Mouse (Mus musculus) midbrain, embryonic 11.5 days (tissue): ENCODE measurements around the gene Mapk10. TPM values are rescaled to one million over a fixed set of nuclear protein-coding genes. Genes with fewer than 3 reads are reported as not detected.
A peak's percentile ranks its signal among the peaks of the same experiment; 100 is the strongest.

Experiments
- ATAC-seq: fragments of 200-750 bp; cut with Nextera tagmentation; 2 replicates; pipeline ENCODE4 v1.8.0; 2017; ENCODE audit warnings: moderate TSS enrichment, moderate library complexity; ENCODE audit not compliant: low FRiP score
- DNase-seq: peaks from one replicate; pipeline ENCODE4 v3.0.0; 2015; ENCODE audit warnings: low spot score; ENCODE audit errors: missing footprints
- H3K27ac ChIP-seq: fragments of 300-500 bp; sonication (generic); 2 replicates; pipeline ENCODE4 v1.5.1; 2014; ENCODE audit warnings: low read depth, low read length
- H3K27me3 ChIP-seq: fragments of 300-500 bp; sonication (generic); 2 replicates; pipeline ENCODE4 v1.6.1; 2014; ENCODE audit warnings: mild to moderate bottlenecking, low read length, moderate library complexity, mixed read lengths; ENCODE audit not compliant: control insufficient read depth, insufficient read depth
- H3K36me3 ChIP-seq: fragments of 300-500 bp; sonication (generic); 2 replicates; pipeline ENCODE4 v1.6.1; 2014; ENCODE audit warnings: mild to moderate bottlenecking, low read length, moderate library complexity, mixed read lengths; ENCODE audit not compliant: control insufficient read depth, insufficient read depth
- H3K4me1 ChIP-seq: fragments of 300-500 bp; sonication (generic); 2 replicates; pipeline ENCODE4 v1.6.1; 2014; ENCODE audit warnings: low read length; ENCODE audit not compliant: control insufficient read depth, insufficient read depth
- H3K4me2 ChIP-seq: fragments of 300-500 bp; sonication (generic); 2 replicates; pipeline ENCODE4 v1.6.1; 2014; ENCODE audit warnings: mild to moderate bottlenecking, moderate library complexity
- H3K4me3 ChIP-seq: fragments of 300-500 bp; sonication (generic); 2 replicates; pipeline ENCODE4 v1.5.1; 2014; ENCODE audit warnings: low read depth, low read length
- H3K9ac ChIP-seq: fragments of 300-500 bp; sonication (generic); 2 replicates; pipeline ENCODE4 v1.6.1; 2014; ENCODE audit warnings: low read length
- H3K9me3 ChIP-seq: fragments of 300-500 bp; sonication (generic); 2 replicates; pipeline ENCODE4 v1.6.1; 2016; ENCODE audit warnings: low read length; ENCODE audit not compliant: control insufficient read depth
- WGBS: fragments of 180-500 bp; shearing (Covaris S2); extraction: QIAGEN DNeasy Blood & Tissue Kit; methylation state at CpG from one replicate; pipeline ENCODE4 v1.1.7; 2014; 5-methylcytosine and 5-hydroxymethylcytosine counted together
- polyA plus RNA-seq: library from polyadenylated mRNA; unstranded; fragments of >200 nt; fragmentation: Nextera tagmentation; extraction: Ambion mirVana; gene quantifications from 2 replicates; pipeline ENCODE4 v1.2.1, GENCODE M21; 2014

Mapk10 gene
- polyA plus RNA-seq, 1 experiment from 2014 or later = 47.6 TPM

DNA sequence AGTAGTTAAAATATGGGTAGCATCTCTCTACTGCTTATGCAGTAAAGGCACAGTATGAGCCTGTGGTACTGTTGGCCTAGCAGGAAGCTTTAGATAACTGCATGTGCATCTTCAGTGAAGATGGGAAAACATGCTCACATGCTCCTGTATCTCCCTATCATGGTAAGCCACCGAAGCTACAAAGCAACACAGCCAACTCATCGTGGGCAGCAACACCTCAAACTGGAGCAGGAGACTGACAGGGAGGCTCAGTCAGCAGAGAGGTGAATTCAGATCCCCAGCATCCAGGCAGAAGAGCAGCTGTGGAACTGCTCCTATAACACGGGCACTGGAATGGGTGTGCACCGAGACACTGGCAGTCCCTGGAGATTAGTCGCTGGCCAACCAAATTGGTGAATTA lies 191.0 kb downstream of the Mapk10 start:
- Histone ChIP-seq H3K9me3 (no peaks in the 10 kb centered on the region), H3K4me2 (no peak overlapping the region), H3K9ac (no peak overlapping the region), H3K27ac (no peak overlapping the region), H3K27me3 (no peaks in the 10 kb centered on the region), H3K36me3 (no peaks in the 10 kb centered on the region), H3K4me1 (peaks cover 10% of the 10 kb centered on the region; the same call in 1 of the 2 replicates), H3K4me3 (no peak overlapping the region)
- WGBS = 85% methylated on average over 5 of the region's 5 CpGs
- ATAC-seq (no peak), DNase-seq (no peak)

DNA sequence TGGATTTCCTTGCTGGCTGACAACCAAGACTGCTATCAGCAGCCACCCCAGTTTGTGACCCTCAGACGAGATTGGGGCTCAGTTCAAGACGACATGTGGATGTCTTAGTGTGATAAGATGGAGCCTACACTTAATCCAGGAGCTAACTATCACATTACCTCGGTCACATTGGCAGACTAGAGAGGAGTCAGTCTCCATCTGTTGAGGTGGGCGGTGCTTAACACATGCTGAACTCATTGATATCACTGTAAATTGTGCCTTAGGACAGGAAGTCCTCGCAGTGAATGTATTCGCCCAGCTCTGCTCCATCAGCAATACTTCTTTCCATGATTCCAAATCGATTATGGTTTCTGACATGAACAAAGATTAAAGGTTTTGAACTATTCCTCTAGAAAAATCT lies 193.5 kb downstream of the Mapk10 start:
- Histone ChIP-seq H3K9me3 (no peaks in the 10 kb centered on the region), H3K36me3 (no peaks in the 10 kb centered on the region)
- ATAC-seq = no peak

DNA sequence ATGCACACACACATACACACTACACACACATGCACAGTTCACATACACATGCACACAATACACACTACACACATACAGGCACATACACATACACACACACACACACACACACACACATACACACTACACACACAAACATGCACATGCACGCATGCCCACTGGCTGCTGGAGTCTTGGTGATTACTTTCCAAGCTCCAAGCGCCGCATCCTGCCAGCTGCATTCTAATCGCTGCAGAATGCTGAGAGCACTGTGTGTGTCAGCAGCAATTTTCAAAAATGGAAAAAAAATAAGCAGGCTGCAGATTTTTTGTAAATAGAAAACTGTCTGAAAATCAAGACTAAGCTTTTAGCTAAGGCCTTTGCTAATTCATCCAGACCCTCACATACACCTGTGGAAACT lies 196.8 kb downstream of the Mapk10 start:
- no peak overlapping the region for H3K9ac ChIP-seq
- no peak for DNase-seq
- no peaks in the 10 kb centered on the region for H3K36me3 ChIP-seq
- ATAC-seq = no peak
- no peaks in the 10 kb centered on the region for H3K27me3 ChIP-seq
- H3K27ac ChIP-seq = no peak overlapping the region
- no peak overlapping the region for H3K4me2 ChIP-seq
- no peaks in the 10 kb centered on the region for H3K9me3 ChIP-seq
- WGBS = 92% methylated on average over 4 of the region's 4 CpGs
- H3K4me3 ChIP-seq = no peak overlapping the region
- peaks cover 4% of the 10 kb centered on the region; the same call in 1 of the 2 replicates for H3K4me1 ChIP-seq

More for the DNA sequence above, 193.5 kb downstream of the Mapk10 start:
- H3K27me3 ChIP-seq = no peaks in the 10 kb centered on the region
- WGBS = 95% methylated on average over 7 of the region's 7 CpGs
- H3K9ac ChIP-seq = no peak overlapping the region
- peaks cover 10% of the 10 kb centered on the region; the same call in 1 of the 2 replicates for H3K4me1 ChIP-seq
- no peak overlapping the region for H3K4me2 ChIP-seq
- H3K27ac ChIP-seq = no peak overlapping the region
- no peak for DNase-seq
- no peak overlapping the region for H3K4me3 ChIP-seq

DNA sequence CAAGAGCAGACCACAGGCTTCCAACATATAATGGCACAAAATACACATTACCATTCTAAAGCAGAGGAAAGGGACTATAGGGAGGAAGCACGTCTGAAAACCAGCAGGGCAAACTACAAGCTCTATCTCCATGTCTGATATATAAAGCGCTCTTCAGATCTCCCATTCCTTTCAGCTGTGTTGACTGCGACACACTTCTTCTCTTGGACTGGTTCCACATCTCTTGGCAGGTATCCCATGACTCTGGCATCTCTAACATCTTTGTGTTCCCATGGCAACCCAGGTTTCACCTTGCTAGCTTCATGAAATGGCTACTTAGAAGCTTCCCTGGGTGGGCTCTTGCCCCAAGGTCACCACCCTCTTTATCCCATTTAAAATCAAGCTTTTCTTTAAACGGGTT lies 202.2 kb downstream of the Mapk10 start:
- H3K4me3 ChIP-seq = no peak overlapping the region
- no peaks in the 10 kb centered on the region for H3K27me3 ChIP-seq
- H3K36me3 ChIP-seq = no peaks in the 10 kb centered on the region
- H3K27ac ChIP-seq = no peak overlapping the region
- H3K4me1 ChIP-seq = no peaks in the 10 kb centered on the region
- H3K9ac ChIP-seq = no peak overlapping the region
- ATAC-seq = no peak
- H3K9me3 ChIP-seq = no peaks in the 10 kb centered on the region
- 87% methylated on average over 4 of the region's 4 CpGs for WGBS
- no peak overlapping the region for H3K4me2 ChIP-seq
- DNase-seq = no peak

DNA sequence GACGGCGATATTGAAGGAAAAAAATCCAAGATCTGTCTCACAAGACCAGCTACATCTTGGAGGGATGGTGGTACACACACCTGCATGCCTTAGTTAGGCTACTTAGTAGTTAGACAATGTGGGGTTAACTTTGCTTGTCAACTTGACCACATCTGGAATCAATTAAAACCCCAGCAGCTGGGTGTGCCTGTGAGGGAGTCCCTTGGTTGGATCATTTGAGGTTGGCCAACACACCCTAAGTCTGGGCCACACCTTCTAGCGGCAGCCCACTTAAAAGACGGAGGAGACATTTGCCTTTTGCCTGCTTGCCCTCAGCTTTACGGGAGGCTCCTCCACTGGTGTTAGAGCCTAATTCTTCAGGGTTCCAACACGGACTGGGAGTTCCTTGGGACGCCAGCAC lies 209.0 kb downstream of the Mapk10 start:
- WGBS = 70% methylated on average over 7 of the region's 7 CpGs
- Histone ChIP-seq H3K27me3 (no peaks in the 10 kb centered on the region), H3K36me3 (no peaks in the 10 kb centered on the region), H3K27ac (no peak overlapping the region), H3K4me3 (no peak overlapping the region), H3K4me2 (no peak overlapping the region), H3K9me3 (no peaks in the 10 kb centered on the region), H3K9ac (no peak overlapping the region), H3K4me1 (no peaks in the 10 kb centered on the region)
- ATAC-seq = no peak
- DNase-seq = peak; percentile 51

DNA sequence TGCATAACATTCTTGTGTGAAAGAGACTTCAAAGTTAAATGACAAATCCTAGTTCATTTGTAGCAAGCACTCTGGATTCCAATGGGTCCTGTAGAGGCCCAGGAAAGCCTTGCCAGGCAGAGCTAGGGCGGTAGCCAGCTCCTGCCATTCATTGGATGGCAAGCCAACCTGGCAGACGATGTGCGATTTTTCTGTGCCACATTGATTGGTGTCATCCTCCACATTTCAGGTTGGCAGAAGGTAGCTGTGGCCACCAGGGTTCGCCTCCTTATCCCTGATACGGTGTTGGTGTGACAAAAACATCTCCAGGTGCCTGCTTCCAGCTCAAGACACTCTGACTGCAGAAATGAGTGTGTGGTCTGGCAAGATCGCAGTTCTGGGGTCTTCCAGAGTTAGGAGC lies 210.6 kb downstream of the Mapk10 start:
- ATAC-seq (no peak), DNase-seq (no peak)
- Histone ChIP-seq H3K9me3 (no peaks in the 10 kb centered on the region), H3K4me2 (no peak overlapping the region), H3K4me3 (no peak overlapping the region), H3K9ac (no peak overlapping the region), H3K27me3 (no peaks in the 10 kb centered on the region), H3K36me3 (no peaks in the 10 kb centered on the region), H3K4me1 (no peaks in the 10 kb centered on the region), H3K27ac (no peak overlapping the region)
- 93% methylated on average over 6 of the region's 6 CpGs for whole genome bisulfite sequencing

DNA sequence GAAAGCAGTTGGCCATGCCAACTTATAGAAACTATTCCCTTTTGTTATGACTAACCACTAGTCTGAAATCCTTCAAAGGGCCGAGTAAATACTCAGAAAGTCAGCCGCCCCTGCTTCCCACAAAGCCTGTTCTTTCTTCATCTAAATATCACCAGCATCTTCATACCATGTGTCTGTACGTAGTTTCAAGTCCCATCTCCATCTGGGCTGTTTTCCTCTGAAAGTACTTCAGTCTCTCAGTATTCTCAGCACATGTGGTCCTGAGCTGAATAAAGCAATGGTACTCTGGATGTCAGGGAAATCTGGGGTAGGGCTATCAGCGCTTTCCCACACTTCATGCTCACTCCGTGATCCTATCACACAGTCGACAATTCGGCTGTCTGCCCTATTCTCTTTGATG lies 212.6 kb downstream of the Mapk10 start:
- DNase-seq = no peak
- H3K9me3 ChIP-seq = no peaks in the 10 kb centered on the region
- H3K4me2 ChIP-seq = no peak overlapping the region
- H3K9ac ChIP-seq = no peak overlapping the region
- H3K27me3 ChIP-seq = no peaks in the 10 kb centered on the region
- 78% methylated on average over 7 of the region's 7 CpGs for WGBS
- no peaks in the 10 kb centered on the region for H3K4me1 ChIP-seq
- no peak overlapping the region for H3K4me3 ChIP-seq
- ATAC-seq = no peak
- no peaks in the 10 kb centered on the region for H3K36me3 ChIP-seq
- no peak overlapping the region for H3K27ac ChIP-seq

DNA sequence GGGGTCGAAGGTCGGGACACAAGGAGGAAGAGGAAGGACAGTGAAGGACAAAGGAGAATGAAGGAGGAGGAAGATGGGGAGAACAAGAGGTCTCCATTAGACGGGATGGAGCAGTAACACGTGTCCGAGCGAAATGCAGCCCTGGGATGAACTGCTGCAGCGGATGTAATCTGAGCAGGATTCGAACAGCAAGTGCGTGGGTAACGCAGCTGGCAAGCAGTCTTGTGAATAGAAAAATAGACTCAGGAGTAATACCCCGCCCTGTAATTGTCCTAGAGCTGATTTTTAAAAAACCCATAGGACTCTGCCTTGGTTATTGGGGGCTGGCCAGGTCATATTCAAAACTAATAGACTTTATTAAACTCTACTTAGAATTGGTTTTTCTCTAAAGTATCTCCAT lies 213.2 kb downstream of the Mapk10 start:
- no peaks in the 10 kb centered on the region for H3K36me3 ChIP-seq

DNA sequence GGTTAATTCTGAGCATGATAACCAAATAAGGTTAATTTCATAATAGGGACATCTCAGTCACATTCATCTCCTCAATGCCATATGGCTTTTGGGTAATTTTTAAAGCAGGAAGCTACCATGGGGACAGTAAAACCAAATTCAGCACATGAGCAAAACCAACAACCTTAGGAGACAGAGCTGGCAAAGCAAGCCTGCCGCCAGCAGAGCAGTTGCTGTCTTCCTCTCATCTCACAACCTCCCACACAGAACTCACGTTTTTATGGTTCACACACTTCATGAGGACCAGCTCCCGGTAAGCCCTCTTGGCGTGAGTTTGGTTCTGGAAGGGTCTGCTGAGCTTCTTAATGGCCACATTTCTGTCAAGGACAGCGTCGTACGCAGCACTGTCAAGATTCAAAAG lies 214.8 kb downstream of the Mapk10 start:
- ATAC-seq (no peak), DNase-seq (no peak)
- Histone ChIP-seq H3K4me1 (no peaks in the 10 kb centered on the region), H3K4me3 (no peak overlapping the region), H3K27me3 (no peaks in the 10 kb centered on the region), H3K9ac (no peak overlapping the region), H3K9me3 (no peaks in the 10 kb centered on the region), H3K4me2 (no peak overlapping the region), H3K36me3 (no peaks in the 10 kb centered on the region), H3K27ac (no peak overlapping the region)
- 93% methylated on average over 7 of the region's 7 CpGs for WGBS

More for the DNA sequence above, 213.2 kb downstream of the Mapk10 start:
- H3K4me1 ChIP-seq = no peaks in the 10 kb centered on the region
- ATAC-seq (no peak), DNase-seq (no peak)
- H3K9me3 ChIP-seq = no peaks in the 10 kb centered on the region
- no peak overlapping the region for H3K9ac ChIP-seq
- WGBS = 91% methylated on average over 11 of the region's 11 CpGs
- no peak overlapping the region for H3K27ac ChIP-seq
- no peaks in the 10 kb centered on the region for H3K27me3 ChIP-seq
- no peak overlapping the region for H3K4me2 ChIP-seq
- H3K4me3 ChIP-seq = no peak overlapping the region

DNA sequence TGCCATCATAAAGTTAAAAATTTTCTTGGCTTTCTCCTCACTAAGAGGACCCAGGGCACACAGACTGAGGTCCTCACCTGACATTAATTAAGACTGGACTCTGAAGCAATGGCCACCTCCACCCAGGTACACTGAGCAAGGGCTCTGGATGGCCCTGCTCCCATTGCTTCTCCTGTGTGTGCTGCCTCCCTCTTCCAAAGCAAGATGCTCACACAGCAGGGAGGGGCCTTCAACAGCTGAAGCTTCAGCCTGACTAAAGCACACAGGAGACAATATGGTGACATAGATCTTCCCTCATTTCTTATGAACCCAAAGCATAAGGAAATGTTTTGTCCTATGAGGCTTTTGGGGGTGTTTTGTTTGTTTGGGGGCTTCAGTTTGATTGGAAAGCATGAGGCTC lies 215.2 kb downstream of the Mapk10 start:
- no peaks in the 10 kb centered on the region for H3K36me3 ChIP-seq
- no peak for ATAC-seq

More for the DNA sequence above, 215.2 kb downstream of the Mapk10 start:
- H3K4me3 ChIP-seq = no peak overlapping the region
- no peaks in the 10 kb centered on the region for H3K27me3 ChIP-seq
- H3K27ac ChIP-seq = no peak overlapping the region
- no peaks in the 10 kb centered on the region for H3K9me3 ChIP-seq
- no peaks in the 10 kb centered on the region for H3K4me1 ChIP-seq
- H3K4me2 ChIP-seq = no peak overlapping the region
- no peak for DNase-seq
- H3K9ac ChIP-seq = no peak overlapping the region
